Mouse (Mus musculus) stomach, embryonic 14.5 days (tissue): ENCODE data around the gene Snai3. TPM values are rescaled to one million over a fixed set of nuclear protein-coding genes. Genes with fewer than 3 reads are reported as not detected.

Source experiments
- ATAC-seq: fragments of 200-750 bp; cut with Nextera tagmentation; 2 replicates; pipeline ENCODE4 v1.8.0; 2017; ENCODE audit warnings: low read depth, moderate TSS enrichment; ENCODE audit not compliant: insufficient number of reproducible peaks, insufficient read depth, low FRiP score
- H3K27ac ChIP-seq: fragments of 300-500 bp; sonication (generic); 2 replicates; pipeline ENCODE4 v1.5.1; 2014; ENCODE audit warnings: mild to moderate bottlenecking, low read length, moderate library complexity, mixed read lengths
- H3K27me3 ChIP-seq: fragments of 300-500 bp; sonication (generic); 2 replicates; pipeline ENCODE4 v1.6.1; 2014; ENCODE audit warnings: low read length, control low read depth, mixed read lengths; ENCODE audit not compliant: control insufficient read depth, insufficient read depth
- H3K36me3 ChIP-seq: fragments of 300-500 bp; sonication (generic); 2 replicates; pipeline ENCODE4 v1.6.1; 2014; ENCODE audit warnings: mild to moderate bottlenecking, control low read depth, low read length, moderate library complexity, mixed read lengths; ENCODE audit not compliant: control insufficient read depth, insufficient read depth
- H3K4me1 ChIP-seq: fragments of 300-500 bp; sonication (generic); 2 replicates; pipeline ENCODE4 v1.6.1; 2014; ENCODE audit warnings: low read length, control low read depth, mixed read lengths; ENCODE audit not compliant: control insufficient read depth, insufficient read depth
- H3K4me2 ChIP-seq: fragments of 300-500 bp; sonication (generic); replicated peaks from 2 replicates; pipeline ENCODE4 v1.6.1; 2014; ENCODE audit warnings: low read depth, low read length, control low read depth
- H3K4me3 ChIP-seq: fragments of 300-500 bp; sonication (generic); 2 replicates; pipeline ENCODE4 v1.5.1; 2014; ENCODE audit warnings: low read depth, low read length, control low read depth
- H3K9ac ChIP-seq: fragments of 300-500 bp; sonication (generic); replicated peaks from 2 replicates; pipeline ENCODE4 v1.6.1; 2014; ENCODE audit warnings: low read depth, mild to moderate bottlenecking, control low read depth, low read length, moderate library complexity, mixed read lengths
- H3K9me3 ChIP-seq: fragments of 300-500 bp; sonication (generic); 2 replicates; pipeline ENCODE4 v1.6.1; 2016; ENCODE audit warnings: low read depth, low read length, control low read depth; ENCODE audit not compliant: control insufficient read depth
- WGBS: fragments of 180-500 bp; shearing (Covaris S2); extraction: QIAGEN DNeasy Blood & Tissue Kit; methylation state at CpG from one replicate; pipeline ENCODE4 v1.1.7; 2014; 5-methylcytosine and 5-hydroxymethylcytosine counted together
- polyA plus RNA-seq: library from polyadenylated mRNA; unstranded; fragments of >200 nt; fragmentation: Nextera tagmentation; extraction: Ambion mirVana; gene quantifications from 2 replicates; pipeline ENCODE4 v1.2.1, GENCODE M21; 2014

The Snai3 gene
- 0.39 and 0.46 TPM in 2 replicates for polyA plus RNA-seq

DNA sequence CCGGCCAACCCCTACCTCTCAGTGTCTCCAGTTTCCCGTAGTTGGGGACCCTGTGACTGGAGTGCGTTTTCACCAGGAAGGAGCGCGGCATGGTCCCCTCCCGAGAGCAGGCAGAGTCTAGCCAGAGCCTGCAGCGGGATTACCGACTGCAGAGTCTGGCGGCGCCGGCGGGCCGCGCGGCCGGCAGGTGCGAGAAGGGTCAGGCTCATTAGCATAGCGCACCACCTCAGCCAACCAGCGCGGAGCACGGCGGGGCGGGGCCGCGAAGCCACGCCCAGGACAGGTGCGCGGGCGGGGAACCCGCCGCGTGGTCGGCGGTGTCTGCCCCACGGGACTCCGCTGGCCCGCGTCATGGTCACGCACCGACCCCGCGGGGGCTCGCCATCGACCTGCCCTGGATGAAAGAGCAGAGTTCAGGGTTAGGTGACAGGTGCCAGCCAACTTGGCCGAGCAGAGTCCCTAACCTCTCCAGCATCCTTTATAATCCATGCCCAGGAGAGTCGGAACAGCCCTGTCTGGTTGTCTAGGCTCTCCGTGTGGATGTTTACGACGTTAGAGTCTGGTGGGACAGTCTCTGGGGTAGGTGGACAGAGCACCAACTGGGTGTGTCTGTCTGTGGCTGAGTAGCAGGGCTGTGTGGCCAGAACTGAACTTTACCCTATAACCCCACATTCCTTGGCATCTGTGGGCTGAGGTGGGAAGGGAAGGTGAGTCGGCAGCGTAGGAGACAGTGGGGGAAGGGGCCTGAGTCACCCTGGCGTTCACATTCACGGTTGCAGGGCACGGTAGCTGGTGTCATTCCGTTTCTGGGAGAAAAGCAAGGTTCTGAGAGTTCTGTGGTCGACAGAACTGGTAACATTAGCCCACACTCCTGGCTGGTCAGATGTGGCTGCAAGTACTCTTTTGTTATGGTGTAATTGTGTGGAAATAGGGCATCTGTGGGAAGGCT, at the start of gene Snai3:
TSS of gene Snai3 (minus strand) at position 210 of the 949 bp plus-strand sequence.
- Histone ChIP-seq H3K27ac (no peak within 1 kb of the TSS), H3K27me3 (peaks cover 17% of the 10 kb centered on the region), H3K4me2 (peak within 1 kb of the TSS; percentile 57), H3K36me3 (peaks cover 4% of the 10 kb centered on the region), H3K9ac (no peak within 1 kb of the TSS), H3K9me3 (no peaks in the 10 kb centered on the region), H3K4me1 (peaks cover 10% of the 10 kb centered on the region; the same call in 1 of the 2 replicates), H3K4me3 (peak within 1 kb of the TSS; percentile 30)
- WGBS, result 2% methylated on average over 56 of the region's 56 CpGs
- ATAC-seq, result peak; percentile 90

GRCm38 (mm10) chr8:122500856-122501255, 40.3 kb upstream of the Snai3 start:
- Histone ChIP-seq H3K36me3 (peaks cover 36% of the 10 kb centered on the region), H3K4me3 (no peak overlapping the region)

GRCm38 (mm10) chr8:122497912-122498311, 37.4 kb upstream of the Snai3 start:
- peak; percentile 30; the same call in 1 of the 2 replicates for ATAC-seq
- H3K4me3 ChIP-seq, result no peak overlapping the region
- 73% methylated on average over 17 of the region's 17 CpGs for WGBS
- 0 out of 2 replicates have a peak overlapping the region, but pooled peaks have one; percentile 2 for H3K27ac ChIP-seq
- no peak overlapping the region for H3K9ac ChIP-seq
- peaks cover 58% of the 10 kb centered on the region for H3K36me3 ChIP-seq
- H3K4me2 ChIP-seq, result no peak overlapping the region
- no peaks in the 10 kb centered on the region for H3K27me3 ChIP-seq
- H3K9me3 ChIP-seq, result no peaks in the 10 kb centered on the region
- H3K4me1 ChIP-seq, result no peaks in the 10 kb centered on the region

More at GRCm38 (mm10) chr8:122500856-122501255, 40.3 kb upstream of the Snai3 start:
- Histone ChIP-seq H3K9ac (no peak overlapping the region), H3K27ac (no peak overlapping the region), H3K9me3 (no peaks in the 10 kb centered on the region), H3K4me2 (no peak overlapping the region), H3K4me1 (no peaks in the 10 kb centered on the region), H3K27me3 (no peaks in the 10 kb centered on the region)
- WGBS, result 31% methylated on average over 10 of the region's 10 CpGs
- ATAC-seq, result peak; percentile 54; the same call in 1 of the 2 replicates

GRCm38 (mm10) chr8:122497016-122497734, 36.6 kb upstream of the Snai3 start:
- Histone ChIP-seq H3K9ac (no peak overlapping the region), H3K4me1 (no peaks in the 10 kb centered on the region), H3K9me3 (no peaks in the 10 kb centered on the region), H3K36me3 (peaks cover 66% of the 10 kb centered on the region), H3K4me3 (no peak overlapping the region), H3K27ac (0 out of 2 replicates have a peak overlapping the region, but pooled peaks have one; percentile 2), H3K4me2 (no peak overlapping the region), H3K27me3 (no peaks in the 10 kb centered on the region)
- no peak for ATAC-seq
- WGBS, result 87% methylated on average over 12 of the region's 12 CpGs

- Histone ChIP-seq H3K4me3 (no peak overlapping the region), H3K4me1 (no peaks in the 10 kb centered on the region), H3K9me3 (no peaks in the 10 kb centered on the region), H3K9ac (no peak overlapping the region), H3K27me3 (no peaks in the 10 kb centered on the region), H3K36me3 (peaks cover 67% of the 10 kb centered on the region), H3K27ac (no peak overlapping the region), H3K4me2 (no peak overlapping the region)
- no peak for ATAC-seq
- 94% methylated on average over 9 of the region's 9 CpGs for WGBS
These were observed 27.9 kb upstream of the Snai3 start for GRCm38 (mm10) chr8:122488387-122488786.

- no peaks in the 10 kb centered on the region for H3K27me3 ChIP-seq
- peaks cover 72% of the 10 kb centered on the region for H3K36me3 ChIP-seq
- 89% methylated on average over 12 of the region's 12 CpGs for WGBS
- H3K4me3 ChIP-seq, result no peak overlapping the region
- no peak overlapping the region for H3K9ac ChIP-seq
- no peak for ATAC-seq
- H3K27ac ChIP-seq, result no peak overlapping the region
- H3K4me1 ChIP-seq, result no peaks in the 10 kb centered on the region
- H3K9me3 ChIP-seq, result no peaks in the 10 kb centered on the region
- H3K4me2 ChIP-seq, result no peak overlapping the region
These were observed 24.3 kb upstream of the Snai3 start for GRCm38 (mm10) chr8:122484831-122485230.

GRCm38 (mm10) chr8:122483877-122484276, 23.3 kb upstream of the Snai3 start:
- no peak overlapping the region for H3K9ac ChIP-seq
- H3K9me3 ChIP-seq, result no peaks in the 10 kb centered on the region
- 93% methylated on average over 7 of the region's 7 CpGs for WGBS
- H3K4me3 ChIP-seq, result no peak overlapping the region
- ATAC-seq, result no peak
- H3K36me3 ChIP-seq, result peaks cover 71% of the 10 kb centered on the region
- no peak overlapping the region for H3K27ac ChIP-seq
- no peaks in the 10 kb centered on the region for H3K27me3 ChIP-seq
- H3K4me2 ChIP-seq, result no peak overlapping the region
- H3K4me1 ChIP-seq, result no peaks in the 10 kb centered on the region

- H3K9ac ChIP-seq, result no peak overlapping the region
- H3K4me3 ChIP-seq, result no peak overlapping the region
- no peak overlapping the region for H3K4me2 ChIP-seq
- no peak overlapping the region for H3K27ac ChIP-seq
- H3K4me1 ChIP-seq, result no peaks in the 10 kb centered on the region
- no peaks in the 10 kb centered on the region for H3K9me3 ChIP-seq
- ATAC-seq, result no peak
- WGBS, result 93% methylated on average over 8 of the region's 8 CpGs
- no peaks in the 10 kb centered on the region for H3K27me3 ChIP-seq
- H3K36me3 ChIP-seq, result peaks cover 72% of the 10 kb centered on the region
These were observed 21.9 kb upstream of the Snai3 start for GRCm38 (mm10) chr8:122482448-122482847.
